ENCODE assay signal across 9 mouse cellular contexts in the genomic region with DNA sequence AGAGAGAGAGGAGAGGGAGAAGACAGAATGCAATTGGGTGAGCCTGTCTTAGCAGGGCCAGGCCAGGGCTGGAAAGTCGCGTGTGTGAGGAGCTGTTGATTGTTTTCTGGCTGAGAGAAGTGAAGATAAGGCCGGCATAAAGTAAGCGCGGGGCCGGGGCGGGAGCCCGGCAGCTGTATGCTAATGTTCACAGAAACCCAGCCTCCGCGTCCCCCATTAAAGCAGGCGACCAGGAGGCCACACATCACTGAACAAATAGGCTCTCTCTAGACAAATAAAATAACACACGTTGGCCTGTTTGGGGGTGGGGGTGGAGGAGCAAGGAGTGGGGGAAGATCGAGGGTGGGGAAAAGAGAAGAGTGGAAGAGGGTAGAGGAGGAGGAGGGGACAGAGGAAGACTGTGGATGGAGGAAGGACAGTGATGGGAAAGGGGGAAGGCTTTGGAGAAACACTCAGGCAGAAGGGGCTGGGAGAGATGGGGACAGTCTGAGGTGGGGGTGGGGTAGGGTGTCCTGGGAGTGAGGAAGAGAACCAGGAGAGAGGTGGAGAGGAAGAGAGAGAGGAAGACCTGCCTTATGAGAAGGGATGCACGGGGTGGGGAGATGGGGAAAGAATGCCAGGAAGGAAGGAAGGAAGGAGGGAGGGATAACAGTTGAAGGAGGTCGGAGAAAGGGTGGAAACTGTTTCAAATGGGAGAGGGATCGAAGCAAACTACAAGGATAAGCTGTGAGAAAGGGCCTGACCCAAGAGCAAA. TPM values are rescaled to one million over a fixed set of nuclear protein-coding genes. Genes with fewer than 3 reads are reported as not detected.
A peak's percentile ranks its signal among the peaks of the same experiment; 100 is the strongest.
DNase-seq lines count a peak whose midpoint lies in the region; ATAC-seq and TF ChIP-seq lines count a peak whose summit lies in the region.
"Had no signal": no experiment of that assay in that cellular context is flagged by ENCODE, and none has a peak within 500 bp of the region (broad histone marks: within the 10 kb centered on the region; RNA-seq: fewer than 3 reads in every experiment).

No protein-coding gene starts in this region.

- DNase-seq in lung, postnatal 0 days (ENCODE audit: low spot score), result peak; percentile 27
- DNase-seq in lung, postnatal 14 days, result no peak
- DNase-seq in embryonic facial prominence, embryonic 14.5 days (ENCODE audit: low spot score), result peak; percentile 63
- DNase-seq in retina, postnatal 1 day, result peak; percentile 94
- no peak for DNase-seq in thymus, postnatal 14 days
- no peak for DNase-seq in gastrocnemius, postnatal 14 days
- no peak for DNase-seq in cerebellum, adult 2 months

- no peak overlapping the region for H3K4me3 ChIP-seq in lung, postnatal 0 days (ENCODE audit: low read depth, low read length)
- no peak overlapping the region for H3K4me3 ChIP-seq in embryonic facial prominence, embryonic 14.5 days (ENCODE audit: low read depth, low read length)
- H3K4me3 ChIP-seq in hindbrain, embryonic 16.5 days (ENCODE audit: low read length), result no peak overlapping the region
- no peak overlapping the region for H3K4me3 ChIP-seq in cerebellum, adult 2 months (replicated peaks; ENCODE audit: insufficient read depth, low read depth, low read length)

- H3K4me1 ChIP-seq in lung, postnatal 0 days (ENCODE audit: insufficient read depth, low read depth, low read length), result peaks cover 16% of the 10 kb centered on the region
- H3K4me1 ChIP-seq in embryonic facial prominence, embryonic 14.5 days (ENCODE audit: control insufficient read depth, insufficient read depth, low read length), result peaks cover 14% of the 10 kb centered on the region
- H3K4me1 ChIP-seq in hindbrain, embryonic 16.5 days (ENCODE audit: control insufficient read depth, insufficient read depth, low read depth, low read length), result peaks cover 34% of the 10 kb centered on the region
- peaks cover 4% of the 10 kb centered on the region; the same call in 1 of the 2 replicates for H3K4me1 ChIP-seq in cerebellum, adult 2 months (ENCODE audit: control insufficient read depth, insufficient read depth, low read length)

- no peak overlapping the region for H3K4me2 ChIP-seq in lung, postnatal 0 days (replicated peaks; ENCODE audit: low read depth, low read length)
- H3K4me2 ChIP-seq in embryonic facial prominence, embryonic 14.5 days (ENCODE audit: low read depth, low read length), result no peak overlapping the region
- H3K4me2 ChIP-seq in hindbrain, embryonic 16.5 days (ENCODE audit: low read length), result peak overlapping the region; percentile 53

- intact Hi-C loops in gastrocnemius, postnatal 14 days (cut with DNase I; ENCODE audit: low total_unique reads), result loop anchor here (10.0 kb wide), 1 partner anchor 197 kb away; no protein-coding TSS in a partner anchor

- no peaks in the 10 kb centered on the region for H3K9me3 ChIP-seq in lung, postnatal 0 days (ENCODE audit: low read length)
- no peaks in the 10 kb centered on the region for H3K9me3 ChIP-seq in embryonic facial prominence, embryonic 14.5 days (ENCODE audit: control insufficient read depth, low read length)
- H3K9me3 ChIP-seq in hindbrain, embryonic 16.5 days (ENCODE audit: control insufficient read depth, low read length), result no peaks in the 10 kb centered on the region
- H3K9me3 ChIP-seq: stomach, embryonic 15.5 days had no signal

- TF ChIP-seq EP300 in lung, postnatal 0 days (IDR thresholded peaks at IDR 0.05), result no peak

- H3K27me3 ChIP-seq in lung, postnatal 0 days (replicated peaks; ENCODE audit: insufficient read depth, low read length), result peaks cover 59% of the 10 kb centered on the region
- H3K27me3 ChIP-seq in embryonic facial prominence, embryonic 14.5 days (replicated peaks; ENCODE audit: control insufficient read depth, insufficient read depth, low read length), result peaks cover 68% of the 10 kb centered on the region
- peaks cover 14% of the 10 kb centered on the region for H3K27me3 ChIP-seq in hindbrain, embryonic 16.5 days (replicated peaks; ENCODE audit: control insufficient read depth, insufficient read depth, low read length)
- H3K27me3 ChIP-seq in cerebellum, adult 2 months (ENCODE audit: control insufficient read depth, insufficient read depth, low read length), result peaks cover 9% of the 10 kb centered on the region; the same call in 1 of the 2 replicates

- no peak overlapping the region for H3K9ac ChIP-seq in lung, postnatal 0 days (replicated peaks; ENCODE audit: low read depth)
- no peak overlapping the region for H3K9ac ChIP-seq in embryonic facial prominence, embryonic 14.5 days (ENCODE audit: low read depth, low read length)
- H3K9ac ChIP-seq in hindbrain, embryonic 16.5 days (ENCODE audit: low read depth, low read length), result no peak overlapping the region
- H3K9ac ChIP-seq: stomach, embryonic 15.5 days had no signal

- 1% methylated on average over 16 of the region's 16 CpGs for WGBS in lung, postnatal 0 days
- 2% methylated on average over 16 of the region's 16 CpGs for WGBS in embryonic facial prominence, embryonic 14.5 days
- 3% methylated on average over 16 of the region's 16 CpGs for WGBS in hindbrain, embryonic 16.5 days
- WGBS in cerebellum, adult 2 months, result 26% methylated on average over 16 of the region's 16 CpGs

- no peak for TF ChIP-seq CTCF in lung, postnatal 0 days (IDR thresholded peaks at IDR 0.05)
- TF ChIP-seq CTCF in cerebellum, adult 2 months (IDR thresholded peaks at IDR 0.05; ENCODE audit: borderline replicate concordance, insufficient read depth, low read depth, low read length), result no peak

- H3K36me3 ChIP-seq in lung, postnatal 0 days (ENCODE audit: insufficient read depth, low read length), result no peaks in the 10 kb centered on the region
- H3K36me3 ChIP-seq in embryonic facial prominence, embryonic 14.5 days (ENCODE audit: control insufficient read depth, insufficient read depth, low read length), result no peaks in the 10 kb centered on the region
- H3K36me3 ChIP-seq in hindbrain, embryonic 16.5 days (ENCODE audit: control insufficient read depth, insufficient read depth, low read length), result no peaks in the 10 kb centered on the region
- H3K36me3 ChIP-seq: stomach, embryonic 15.5 days had no signal

- no peak for TF ChIP-seq POLR2A in cerebellum, adult 2 months (IDR thresholded peaks at IDR 0.05; ENCODE audit: borderline replicate concordance, insufficient read depth, low read length)

- no peak for ATAC-seq in lung, postnatal 0 days
- ATAC-seq in embryonic facial prominence, embryonic 14.5 days (ENCODE audit: low read depth), result peak; percentile 19; the same call in 1 of the 2 replicates
- ATAC-seq in hindbrain, embryonic 16.5 days, result no peak

- H3K27ac ChIP-seq in lung, postnatal 0 days (ENCODE audit: low read length), result no peak overlapping the region
- no peak overlapping the region for H3K27ac ChIP-seq in embryonic facial prominence, embryonic 14.5 days (replicated peaks; ENCODE audit: low read depth, low read length)
- H3K27ac ChIP-seq in hindbrain, embryonic 16.5 days (ENCODE audit: low read depth, low read length), result no peak overlapping the region
- no peak overlapping the region for H3K27ac ChIP-seq in cerebellum, adult 2 months (ENCODE audit: insufficient read depth, low read length)
- H3K27ac ChIP-seq: stomach, embryonic 15.5 days had no signal

RNA-seq across cellular contexts. Expression of a gene that starts 4.3 kb away (rescaled TPM):
- 0.06 TPM in 1 of 2 replicates, not detected in the other for polyA plus RNA-seq in lung, postnatal 0 days (2015; fragmentation: Nextera tagmentation; extraction: Ambion mirVana)
- 1.0 and 1.3 TPM in 2 replicates for polyA plus RNA-seq in embryonic facial prominence, embryonic 14.5 days (2014; fragmentation: Nextera tagmentation; extraction: Ambion mirVana)
- polyA plus RNA-seq in hindbrain, embryonic 16.5 days (2015; fragmentation: Nextera tagmentation; extraction: Ambion mirVana), result 1.9 and 2.3 TPM in 2 replicates
- total RNA-seq in gastrocnemius, postnatal 14 days (2021), result not detected
- polyA plus RNA-seq in cerebellum, adult 2 months (2012; rRNA removed), result 0.65 and 0.74 TPM in 2 replicates

Comparison
In these comparisons a context has a peak if more than half of its experiments do, and no peak if none do; other contexts are left out.
1. DNase-seq: peak in lung, postnatal 0 days (single experiment), embryonic facial prominence, embryonic 14.5 days (single experiment) and retina, postnatal 1 day (single experiment); none in lung, postnatal 14 days (single experiment), thymus, postnatal 14 days (single experiment), gastrocnemius, postnatal 14 days (single experiment) and cerebellum, adult 2 months (0 of 2).